ENCODE assay signal across 8 mouse cellular contexts in the genomic region with DNA sequence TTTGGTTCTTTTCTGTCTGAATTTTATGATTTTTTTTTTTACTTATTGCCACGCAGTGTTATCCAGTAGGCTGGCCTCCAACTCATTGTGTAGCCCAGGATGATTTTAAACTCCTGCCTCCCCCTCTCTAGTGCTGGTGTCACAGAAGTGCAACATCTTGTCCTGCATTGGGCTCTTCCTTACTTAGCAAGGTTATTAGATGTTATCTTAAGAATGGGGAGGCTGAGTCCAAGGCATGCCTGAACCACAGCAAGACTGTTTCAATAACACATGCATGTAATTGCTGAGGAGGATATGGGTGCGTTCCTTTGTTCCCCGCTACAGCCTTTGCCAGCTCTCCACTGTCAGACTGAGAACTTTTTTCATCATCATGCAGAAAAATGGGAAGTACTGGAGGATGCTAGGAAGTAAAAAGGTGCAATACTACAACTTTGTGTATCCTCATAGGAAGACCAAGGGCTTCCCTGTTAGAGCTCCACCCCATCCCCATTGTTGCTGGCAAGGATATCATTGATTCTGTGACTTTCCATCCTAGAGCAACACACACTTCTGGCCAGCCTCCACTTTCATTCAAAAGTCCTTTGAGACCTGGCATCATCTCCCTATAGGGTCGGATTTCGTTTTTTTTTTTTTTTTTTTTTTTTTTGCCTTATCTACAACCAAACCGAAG. TPM values are rescaled to one million over a fixed set of nuclear protein-coding genes. Genes with fewer than 3 reads are reported as not detected.
DNase-seq lines count a peak whose midpoint lies in the region; ATAC-seq lines count a peak whose summit lies in the region.

No protein-coding gene starts in this region.

- peak overlapping the region; percentile 66 for H3K4me2 ChIP-seq in lung, embryonic 15.5 days
- peak overlapping the region; percentile 67 for H3K4me2 ChIP-seq in embryonic facial prominence, embryonic 15.5 days (replicated peaks)
- H3K4me2 ChIP-seq in limb, embryonic 12.5 days, result peak overlapping the region; percentile 73
- peak overlapping the region; percentile 56 for H3K4me2 ChIP-seq in stomach, embryonic 14.5 days (replicated peaks; ENCODE audit: low read depth, low read length)

- peaks cover 33% of the 10 kb centered on the region for H3K36me3 ChIP-seq in lung, embryonic 15.5 days
- peaks cover 39% of the 10 kb centered on the region for H3K36me3 ChIP-seq in embryonic facial prominence, embryonic 15.5 days
- H3K36me3 ChIP-seq in limb, embryonic 12.5 days, result peaks cover 40% of the 10 kb centered on the region
- peaks cover 33% of the 10 kb centered on the region for H3K36me3 ChIP-seq in stomach, embryonic 14.5 days (ENCODE audit: control insufficient read depth, insufficient read depth, low read length)

- ATAC-seq in lung, embryonic 15.5 days (ENCODE audit: borderline replicate concordance, extremely low read depth, low FRiP score, low TSS enrichment), result no peak
- ATAC-seq in embryonic facial prominence, embryonic 15.5 days (ENCODE audit: insufficient number of reproducible peaks, low FRiP score, low TSS enrichment, low read depth), result no peak
- ATAC-seq in limb, embryonic 12.5 days (ENCODE audit: insufficient number of reproducible peaks, insufficient read depth, low FRiP score, low TSS enrichment, low read depth), result no peak
- ATAC-seq in stomach, embryonic 14.5 days (ENCODE audit: insufficient number of reproducible peaks, insufficient read depth, low FRiP score, low read depth), result no peak
- ATAC-seq in activated CD4-positive, CD25-positive, alpha-beta regulatory T cell, adult 4 months, result no peak

- peak overlapping the region; percentile 66 for H3K9ac ChIP-seq in lung, embryonic 15.5 days
- H3K9ac ChIP-seq in embryonic facial prominence, embryonic 15.5 days, result no peak overlapping the region; the same call in 1 of the 2 replicates
- H3K9ac ChIP-seq in limb, embryonic 12.5 days (replicated peaks), result peak overlapping the region; percentile 66
- peak overlapping the region; percentile 34; the same call in 1 of the 2 replicates for H3K9ac ChIP-seq in stomach, embryonic 14.5 days (replicated peaks; ENCODE audit: low read depth, low read length)

- H3K4me3 ChIP-seq in lung, embryonic 15.5 days, result peak overlapping the region; percentile 76
- peak overlapping the region; percentile 69 for H3K4me3 ChIP-seq in embryonic facial prominence, embryonic 15.5 days (replicated peaks)
- peak overlapping the region; percentile 96 for H3K4me3 ChIP-seq in limb, embryonic 12.5 days (replicated peaks)
- H3K4me3 ChIP-seq in stomach, embryonic 14.5 days (ENCODE audit: low read depth, low read length), result peak overlapping the region; percentile 82

- H3K27ac ChIP-seq in lung, embryonic 15.5 days, result no peak overlapping the region; the same call in 1 of the 2 replicates
- peak overlapping the region; percentile 80; the same call in 1 of the 2 replicates for H3K27ac ChIP-seq in embryonic facial prominence, embryonic 15.5 days (replicated peaks)
- no peak overlapping the region for H3K27ac ChIP-seq in limb, embryonic 12.5 days
- no peak overlapping the region for H3K27ac ChIP-seq in stomach, embryonic 14.5 days (ENCODE audit: low read length)

- H3K4me1 ChIP-seq in lung, embryonic 15.5 days, result peaks cover 24% of the 10 kb centered on the region
- peaks cover 23% of the 10 kb centered on the region for H3K4me1 ChIP-seq in embryonic facial prominence, embryonic 15.5 days
- H3K4me1 ChIP-seq in limb, embryonic 12.5 days (replicated peaks), result peaks cover 16% of the 10 kb centered on the region
- peaks cover 7% of the 10 kb centered on the region; the same call in 1 of the 2 replicates for H3K4me1 ChIP-seq in stomach, embryonic 14.5 days (ENCODE audit: control insufficient read depth, insufficient read depth, low read length)

- 46% methylated on average over 6 of the region's 6 CpGs for WGBS in lung, embryonic 15.5 days
- 43% methylated on average over 6 of the region's 6 CpGs for WGBS in embryonic facial prominence, embryonic 15.5 days
- 66% methylated on average over 6 of the region's 6 CpGs for WGBS in limb, embryonic 12.5 days
- 52% methylated on average over 6 of the region's 6 CpGs for WGBS in stomach, embryonic 14.5 days

- no peaks in the 10 kb centered on the region for H3K9me3 ChIP-seq in lung, embryonic 15.5 days
- H3K9me3 ChIP-seq in embryonic facial prominence, embryonic 15.5 days (replicated peaks), result no peaks in the 10 kb centered on the region
- H3K9me3 ChIP-seq in limb, embryonic 12.5 days, result no peaks in the 10 kb centered on the region
- no peaks in the 10 kb centered on the region for H3K9me3 ChIP-seq in stomach, embryonic 14.5 days (ENCODE audit: control insufficient read depth, low read depth, low read length)

- no peak for DNase-seq in lung, postnatal 10 days
- no peak for DNase-seq in thymus, adult 18-20 months
- no peak for DNase-seq in gastrocnemius, adult 8-10 months (ENCODE audit: low spot score in 2 of 2)

- H3K27me3 ChIP-seq in lung, embryonic 15.5 days, result no peaks in the 10 kb centered on the region
- no peaks in the 10 kb centered on the region for H3K27me3 ChIP-seq in embryonic facial prominence, embryonic 15.5 days
- H3K27me3 ChIP-seq in limb, embryonic 12.5 days, result no peaks in the 10 kb centered on the region
- H3K27me3 ChIP-seq in stomach, embryonic 14.5 days (ENCODE audit: control insufficient read depth, insufficient read depth, low read length), result no peaks in the 10 kb centered on the region

RNA-seq across cellular contexts. Expression of a gene that starts 1.1 kb away (rescaled TPM):
- polyA plus RNA-seq in lung, embryonic 15.5 days (2015; fragmentation: Nextera tagmentation; extraction: Ambion mirVana), result 2,263 and 2,267 TPM in 2 replicates
- 1,910 and 2,016 TPM in 2 replicates for polyA plus RNA-seq in embryonic facial prominence, embryonic 15.5 days (2015; fragmentation: Nextera tagmentation; extraction: Ambion mirVana)
- polyA plus RNA-seq in limb, embryonic 12.5 days (2016; fragmentation: Nextera tagmentation; extraction: Ambion mirVana), result 2,018 and 2,026 TPM in 2 replicates
- 2,052 and 2,172 TPM in 2 replicates for polyA plus RNA-seq in stomach, embryonic 14.5 days (2014; fragmentation: Nextera tagmentation; extraction: Ambion mirVana)
- polyA plus RNA-seq in activated CD4-positive, CD25-positive, alpha-beta regulatory T cell, adult 4 months (2017; shearing (Covaris generic)), result 100 to 1,000 TPM; 413 to 469 TPM
- total RNA-seq in gastrocnemius, adult 8-10 months (2022), result 1,000 to 10,000 TPM; 3,262 to 3,916 (median 3,403) TPM

RNA-seq across cellular contexts. Expression of a gene that starts 9.4 kb away (rescaled TPM):
- polyA plus RNA-seq in lung, embryonic 15.5 days (2015; fragmentation: Nextera tagmentation; extraction: Ambion mirVana), result 10.6 and 11.0 TPM in 2 replicates
- polyA plus RNA-seq in embryonic facial prominence, embryonic 15.5 days (2015; fragmentation: Nextera tagmentation; extraction: Ambion mirVana), result 11.0 and 12.2 TPM in 2 replicates
- 8.6 and 9.5 TPM in 2 replicates for polyA plus RNA-seq in limb, embryonic 12.5 days (2016; fragmentation: Nextera tagmentation; extraction: Ambion mirVana)
- 28.1 and 28.2 TPM in 2 replicates for polyA plus RNA-seq in stomach, embryonic 14.5 days (2014; fragmentation: Nextera tagmentation; extraction: Ambion mirVana)
- polyA plus RNA-seq in activated CD4-positive, CD25-positive, alpha-beta regulatory T cell, adult 4 months (2017; shearing (Covaris generic)), result 10 to 100 TPM; 44.1 to 53.3 TPM
- total RNA-seq in gastrocnemius, adult 8-10 months (2022), result 10 to 100 TPM; 11.3 to 13.9 (median 12.6) TPM

RNA-seq across cellular contexts. Expression of a gene that starts 23.2 kb away (rescaled TPM):
- polyA plus RNA-seq in lung, embryonic 15.5 days (2015; fragmentation: Nextera tagmentation; extraction: Ambion mirVana), result 550 and 564 TPM in 2 replicates
- 453 and 461 TPM in 2 replicates for polyA plus RNA-seq in embryonic facial prominence, embryonic 15.5 days (2015; fragmentation: Nextera tagmentation; extraction: Ambion mirVana)
- 567 and 594 TPM in 2 replicates for polyA plus RNA-seq in limb, embryonic 12.5 days (2016; fragmentation: Nextera tagmentation; extraction: Ambion mirVana)
- 474 and 487 TPM in 2 replicates for polyA plus RNA-seq in stomach, embryonic 14.5 days (2014; fragmentation: Nextera tagmentation; extraction: Ambion mirVana)
- polyA plus RNA-seq in activated CD4-positive, CD25-positive, alpha-beta regulatory T cell, adult 4 months (2017; shearing (Covaris generic)), result 100 to 1,000 TPM; 194 to 285 TPM
- 10 to 100 TPM; 70.5 to 81.9 (median 74.5) TPM for total RNA-seq in gastrocnemius, adult 8-10 months (2022)

RNA-seq across cellular contexts. Expression of a gene that starts 46.6 kb away (rescaled TPM):
- polyA plus RNA-seq in lung, embryonic 15.5 days (2015; fragmentation: Nextera tagmentation; extraction: Ambion mirVana), result 728 and 741 TPM in 2 replicates
- 690 and 754 TPM in 2 replicates for polyA plus RNA-seq in embryonic facial prominence, embryonic 15.5 days (2015; fragmentation: Nextera tagmentation; extraction: Ambion mirVana)
- 916 and 923 TPM in 2 replicates for polyA plus RNA-seq in limb, embryonic 12.5 days (2016; fragmentation: Nextera tagmentation; extraction: Ambion mirVana)
- 899 and 913 TPM in 2 replicates for polyA plus RNA-seq in stomach, embryonic 14.5 days (2014; fragmentation: Nextera tagmentation; extraction: Ambion mirVana)
- polyA plus RNA-seq in activated CD4-positive, CD25-positive, alpha-beta regulatory T cell, adult 4 months (2017; shearing (Covaris generic)), result 1,000 to 10,000 TPM; 1,124 to 1,330 TPM
- total RNA-seq in gastrocnemius, adult 8-10 months (2022), result 100 to 1,000 TPM; 367 to 418 (median 380) TPM
